Mouse (Mus musculus) liver, embryonic 14.5 days (tissue): ENCODE data around the gene Syne1.

Experiments
- CTCF ChIP-seq: IDR thresholded peaks from 2 replicates; pipeline ENCODE4 v1.5.1; 2016; ENCODE audit warnings: antibody characterized with exemption, low read depth, control low read depth
- EP300 ChIP-seq: IDR thresholded peaks from 2 replicates; pipeline ENCODE4 v1.6.1; 2016; ENCODE audit warnings: antibody characterized with exemption, low read depth

DNA sequence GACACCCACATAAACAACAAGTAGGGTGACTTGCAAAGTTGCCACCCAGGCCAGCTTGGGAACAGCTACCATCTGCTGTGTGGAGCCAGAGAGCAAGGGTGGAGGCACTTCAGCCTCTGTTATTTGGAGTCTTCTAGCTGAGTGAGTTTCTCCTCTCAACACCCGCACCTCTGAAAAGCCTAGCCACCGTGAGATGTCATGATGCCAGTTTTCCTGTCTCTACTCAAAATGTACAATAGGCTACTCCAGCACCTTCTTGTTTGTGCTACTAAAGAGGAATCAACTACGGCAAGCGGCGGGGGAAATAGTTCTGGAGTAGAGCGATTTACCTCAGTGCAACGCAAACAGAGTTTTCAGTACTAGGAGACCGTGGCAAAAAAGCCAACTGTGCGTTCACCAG lies 3.5 kb downstream of the Syne1 start:
- TF ChIP-seq CTCF = no peak
- TF ChIP-seq EP300 = no peak
